Mouse (Mus musculus) hindbrain, embryonic 15.5 days (tissue): ENCODE data around the gene Gata3. TPM values are rescaled to one million over a fixed set of nuclear protein-coding genes. Genes with fewer than 3 reads are reported as not detected.

ENCODE experiments used
- ATAC-seq: fragments of 200-750 bp; cut with Nextera tagmentation; 2 replicates; pipeline ENCODE4 v1.8.0; 2017; ENCODE audit warnings: low read depth, moderate number of reproducible peaks, moderate TSS enrichment; ENCODE audit not compliant: low FRiP score
- H3K27ac ChIP-seq: fragments of 300-500 bp; sonication (generic); replicated peaks from 2 replicates; pipeline ENCODE4 v1.5.1; 2015; ENCODE audit warnings: mild to moderate bottlenecking, inconsistent platforms
- H3K27me3 ChIP-seq: fragments of 300-500 bp; sonication (generic); 2 replicates; pipeline ENCODE4 v1.6.1; 2015; ENCODE audit warnings: control low read depth, inconsistent platforms
- H3K36me3 ChIP-seq: fragments of 300-500 bp; sonication (generic); 2 replicates; pipeline ENCODE4 v1.6.1; 2015; ENCODE audit warnings: control low read depth, inconsistent platforms
- H3K4me1 ChIP-seq: fragments of 300-500 bp; sonication (generic); replicated peaks from 2 replicates; pipeline ENCODE4 v1.6.1; 2015; ENCODE audit warnings: control low read depth, inconsistent platforms
- H3K4me2 ChIP-seq: fragments of 300-500 bp; sonication (generic); 2 replicates; pipeline ENCODE4 v1.6.1; 2015; ENCODE audit warnings: moderate library complexity, mild to moderate bottlenecking, inconsistent platforms
- H3K4me3 ChIP-seq: fragments of 300-500 bp; sonication (generic); 2 replicates; pipeline ENCODE4 v1.5.1; 2015; ENCODE audit warnings: mild to moderate bottlenecking, inconsistent platforms
- H3K9ac ChIP-seq: fragments of 300-500 bp; sonication (generic); 2 replicates; pipeline ENCODE4 v1.6.1; 2015; ENCODE audit warnings: inconsistent platforms
- H3K9me3 ChIP-seq: fragments of 300-500 bp; sonication (generic); 2 replicates; pipeline ENCODE4 v1.6.1; 2016; ENCODE audit warnings: control low read depth, inconsistent platforms
- WGBS: fragments of 180-500 bp; shearing (Covaris S2); methylation state at CpG from one replicate; pipeline ENCODE4 v1.1.7; 2015; 5-methylcytosine and 5-hydroxymethylcytosine counted together
- polyA plus RNA-seq: library from polyadenylated mRNA; unstranded; fragments of >200 nt; fragmentation: Nextera tagmentation; extraction: Ambion mirVana; gene quantifications from 2 replicates; pipeline ENCODE4 v1.2.1, GENCODE M21; 2015

Gata3 gene
- polyA plus RNA-seq, result 28.8 and 32.3 TPM in 2 replicates

DNA sequence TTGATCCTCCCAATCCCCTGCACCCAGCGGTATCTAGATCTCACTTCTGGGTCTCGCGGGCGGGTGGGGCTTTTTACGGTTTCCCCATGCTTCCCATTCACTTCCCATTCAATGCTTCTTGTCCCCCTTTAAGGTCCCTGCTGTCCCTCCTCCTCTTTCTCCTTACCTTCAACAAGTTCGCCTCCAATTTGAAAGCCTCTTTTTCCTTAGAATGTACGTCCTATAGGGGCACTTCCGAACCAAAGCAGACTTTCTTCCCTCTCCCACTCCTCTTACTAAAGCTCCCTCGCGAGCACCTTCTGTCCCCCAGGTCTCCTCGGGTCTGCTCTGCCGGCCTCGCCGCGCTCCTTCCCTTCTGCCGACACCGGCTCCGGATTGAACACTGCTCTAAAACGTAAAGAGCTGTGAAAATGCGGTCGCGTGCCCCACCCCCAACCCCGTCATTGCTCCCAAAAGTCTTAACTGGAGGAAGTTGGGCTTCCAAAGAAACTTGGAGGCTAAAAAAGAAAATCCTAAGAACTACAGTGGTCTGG is at the start of gene Gata3:
Gene Gata3 (minus strand): TSS at position 384 of the 533 bp plus-strand sequence.
- Histone ChIP-seq H3K27ac (no peak within 1 kb of the TSS), H3K27me3 (peaks cover 85% of the 10 kb centered on the region), H3K4me2 (peak within 1 kb of the TSS; percentile 44), H3K9ac (no peak within 1 kb of the TSS), H3K36me3 (no peaks in the 10 kb centered on the region), H3K4me1 (0 out of 2 replicates have a peak, but pooled peaks cover 3% of the 10 kb centered on the region), H3K4me3 (peak within 1 kb of the TSS; percentile 22), H3K9me3 (no peaks in the 10 kb centered on the region)
- ATAC-seq, result no peak
- under 1% methylated on average over 23 of the region's 23 CpGs for WGBS

- 88% methylated on average over 4 of the region's 4 CpGs for WGBS
- H3K27me3 ChIP-seq, result no peaks in the 10 kb centered on the region
- H3K36me3 ChIP-seq, result no peaks in the 10 kb centered on the region
- no peaks in the 10 kb centered on the region for H3K4me1 ChIP-seq
- peak; percentile 45; the same call in 1 of the 2 replicates for ATAC-seq
- no peak overlapping the region for H3K4me3 ChIP-seq
- H3K4me2 ChIP-seq, result no peak overlapping the region
- H3K9me3 ChIP-seq, result no peaks in the 10 kb centered on the region
- H3K27ac ChIP-seq, result no peak overlapping the region
- H3K9ac ChIP-seq, result no peak overlapping the region
These were observed 49.4 kb upstream of the Gata3 start for GRCm38 (mm10) chr2:9939250-9939649.

GRCm38 (mm10) chr2:9935965-9936364 is 46.1 kb upstream of the Gata3 start:
- WGBS, result no CpG with 5 or more reads among the region's 1 CpGs
- no peak overlapping the region for H3K9ac ChIP-seq
- no peaks in the 10 kb centered on the region for H3K4me1 ChIP-seq
- ATAC-seq, result peak; percentile 27; the same call in 1 of the 2 replicates
- H3K27ac ChIP-seq, result no peak overlapping the region
- H3K36me3 ChIP-seq, result no peaks in the 10 kb centered on the region
- no peaks in the 10 kb centered on the region for H3K9me3 ChIP-seq
- no peak overlapping the region for H3K4me3 ChIP-seq
- H3K4me2 ChIP-seq, result no peak overlapping the region
- H3K27me3 ChIP-seq, result no peaks in the 10 kb centered on the region

GRCm38 (mm10) chr2:9926905-9927283 is 37.1 kb upstream of the Gata3 start:
- no peaks in the 10 kb centered on the region for H3K9me3 ChIP-seq
- H3K4me3 ChIP-seq, result no peak overlapping the region
- no peaks in the 10 kb centered on the region for H3K36me3 ChIP-seq
- no peak overlapping the region for H3K9ac ChIP-seq
- no peak overlapping the region for H3K4me2 ChIP-seq
- no peaks in the 10 kb centered on the region for H3K27me3 ChIP-seq
- ATAC-seq, result no peak
- 0 out of 2 replicates have a peak, but pooled peaks cover 5% of the 10 kb centered on the region for H3K4me1 ChIP-seq
- WGBS, result 70% methylated on average over 4 of the region's 4 CpGs
- 0 out of 2 replicates have a peak overlapping the region, but pooled peaks have one; percentile 25 for H3K27ac ChIP-seq

DNA sequence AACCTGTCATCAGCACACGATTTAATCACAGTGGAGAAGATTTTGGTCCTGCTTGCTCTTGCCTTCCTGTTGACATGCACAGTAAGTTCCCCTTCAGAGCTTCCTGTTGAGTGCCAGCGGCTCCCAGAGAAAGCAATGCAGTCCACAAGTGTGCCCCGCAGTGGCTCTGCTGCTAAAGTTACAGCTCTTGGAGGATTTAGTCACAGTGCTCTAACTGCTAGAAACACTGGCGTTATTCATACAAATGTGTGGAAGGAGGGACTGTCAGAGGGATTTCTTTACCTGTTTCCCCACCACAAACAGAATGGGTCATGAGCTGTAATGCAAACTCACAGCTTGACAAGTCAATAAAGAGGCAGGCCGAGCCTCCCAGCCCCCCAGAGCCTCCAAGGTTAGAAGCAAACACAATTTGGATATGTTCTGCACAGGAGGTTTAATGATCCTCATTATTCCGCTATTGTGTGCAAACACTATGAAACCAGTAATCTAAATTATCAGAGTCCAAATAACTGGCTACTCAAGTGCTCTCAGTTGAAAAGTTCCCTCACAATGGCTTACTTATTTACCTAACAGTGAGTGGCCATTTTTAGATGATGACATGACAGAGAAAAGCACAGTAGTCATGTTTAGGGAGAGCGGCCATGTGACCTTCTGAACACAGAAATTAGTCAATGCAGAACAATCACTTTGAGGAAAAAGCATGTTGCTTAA is 36.5 kb upstream of the Gata3 start:
- H3K36me3 ChIP-seq, result no peaks in the 10 kb centered on the region
- H3K4me2 ChIP-seq, result no peak overlapping the region
- whole genome bisulfite sequencing, result 49% methylated on average over 7 of the region's 7 CpGs
- H3K9ac ChIP-seq, result no peak overlapping the region
- no peak for ATAC-seq
- H3K4me3 ChIP-seq, result no peak overlapping the region
- 0 out of 2 replicates have a peak overlapping the region, but pooled peaks have one; percentile 35 for H3K27ac ChIP-seq
- H3K27me3 ChIP-seq, result no peaks in the 10 kb centered on the region
- H3K4me1 ChIP-seq, result 0 out of 2 replicates have a peak, but pooled peaks cover 5% of the 10 kb centered on the region
- H3K9me3 ChIP-seq, result no peaks in the 10 kb centered on the region

DNA sequence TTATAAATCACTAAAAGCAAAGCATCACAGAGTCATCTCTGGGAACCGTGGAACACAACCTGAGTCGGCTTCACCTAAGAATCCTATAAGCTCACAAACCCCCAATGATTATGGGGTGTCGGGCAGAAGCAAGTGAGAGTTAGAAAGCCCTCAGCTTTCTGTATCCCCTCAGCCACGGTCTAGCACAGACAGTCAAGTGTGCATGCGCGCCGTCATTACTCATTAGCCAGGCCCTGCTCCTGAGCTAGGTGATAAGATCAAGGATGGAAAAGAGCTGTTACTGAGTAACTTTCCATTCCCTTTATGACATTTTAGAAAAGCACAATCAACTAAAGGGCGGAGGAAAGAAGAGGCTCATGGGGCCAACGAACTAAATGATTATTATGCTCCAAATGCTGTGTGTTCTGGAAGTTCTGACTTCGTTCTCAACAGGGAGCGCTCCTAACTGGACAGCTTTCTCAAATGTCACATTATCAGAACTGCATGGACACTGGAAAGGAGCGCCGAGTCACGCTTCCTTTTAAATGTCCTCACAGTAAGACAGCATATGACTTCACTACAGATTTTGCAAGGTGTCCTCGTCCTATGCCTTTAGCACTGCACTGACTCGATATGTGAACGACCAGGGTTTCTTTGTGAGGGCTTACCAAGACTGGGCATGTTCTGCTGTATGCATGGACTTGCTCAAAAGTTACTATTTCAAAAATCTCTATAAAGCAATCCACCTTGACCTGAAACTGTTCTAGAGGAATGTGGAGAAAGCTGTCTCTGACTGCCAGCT is 29.0 kb upstream of the Gata3 start:
- Histone ChIP-seq H3K27ac (no peak overlapping the region), H3K9me3 (no peaks in the 10 kb centered on the region), H3K36me3 (peaks cover 12% of the 10 kb centered on the region; the same call in 1 of the 2 replicates), H3K27me3 (no peaks in the 10 kb centered on the region), H3K9ac (no peak overlapping the region), H3K4me1 (no peaks in the 10 kb centered on the region), H3K4me3 (no peak overlapping the region), H3K4me2 (no peak overlapping the region)
- WGBS, result 91% methylated on average over 17 of the region's 17 CpGs
- no peak for ATAC-seq

DNA sequence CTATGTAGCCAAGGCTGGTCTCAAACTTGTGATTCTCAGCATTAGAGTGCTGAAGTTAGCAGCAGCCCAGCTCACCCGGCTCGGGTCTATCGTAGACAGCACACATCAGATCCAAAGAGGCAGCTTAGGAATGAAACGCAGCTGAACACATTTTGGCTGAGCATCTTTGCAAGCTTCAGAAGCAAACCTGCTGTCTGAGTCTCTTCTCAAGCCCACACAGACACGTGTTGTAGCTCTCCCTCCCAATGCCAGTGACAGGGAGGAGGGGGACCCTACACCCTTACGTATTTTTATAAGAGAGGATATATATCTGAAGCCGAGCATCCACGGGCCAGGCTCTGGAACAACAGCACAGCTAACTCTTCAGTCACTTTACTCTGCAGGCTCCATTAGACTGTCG is 27.8 kb upstream of the Gata3 start:
- WGBS, result 93% methylated on average over 9 of the region's 9 CpGs
- no peak overlapping the region for H3K4me2 ChIP-seq

GRCm38 (mm10) chr2:9905995-9906394 is 16.2 kb upstream of the Gata3 start:
- WGBS, result 12% methylated on average over 11 of the region's 11 CpGs
- H3K4me3 ChIP-seq, result no peak overlapping the region
- H3K27me3 ChIP-seq, result peaks cover 10% of the 10 kb centered on the region; the same call in 1 of the 2 replicates
- 0 out of 2 replicates have a peak overlapping the region, but pooled peaks have one; percentile 12 for H3K4me2 ChIP-seq
- 0 out of 2 replicates have a peak, but pooled peaks cover 4% of the 10 kb centered on the region for H3K4me1 ChIP-seq
- no peaks in the 10 kb centered on the region for H3K9me3 ChIP-seq
- H3K9ac ChIP-seq, result no peak overlapping the region
- no peak overlapping the region for H3K27ac ChIP-seq
- no peak for ATAC-seq
- no peaks in the 10 kb centered on the region for H3K36me3 ChIP-seq

More for the DNA sequence above, 27.8 kb upstream of the Gata3 start:
- H3K9ac ChIP-seq, result no peak overlapping the region
- H3K4me1 ChIP-seq, result no peaks in the 10 kb centered on the region
- H3K27ac ChIP-seq, result no peak overlapping the region
- no peaks in the 10 kb centered on the region for H3K9me3 ChIP-seq
- no peak overlapping the region for H3K4me3 ChIP-seq
- no peak for ATAC-seq
- peaks cover 12% of the 10 kb centered on the region; the same call in 1 of the 2 replicates for H3K36me3 ChIP-seq
- H3K27me3 ChIP-seq, result no peaks in the 10 kb centered on the region

- H3K9me3 ChIP-seq, result no peaks in the 10 kb centered on the region
- ATAC-seq, result no peak
- H3K27ac ChIP-seq, result no peak overlapping the region
- WGBS, result 73% methylated on average over 14 of the region's 14 CpGs
- H3K9ac ChIP-seq, result no peak overlapping the region
- no peaks in the 10 kb centered on the region for H3K36me3 ChIP-seq
- H3K4me2 ChIP-seq, result no peak overlapping the region
- peaks cover 22% of the 10 kb centered on the region for H3K27me3 ChIP-seq
- 0 out of 2 replicates have a peak, but pooled peaks cover 4% of the 10 kb centered on the region for H3K4me1 ChIP-seq
- no peak overlapping the region for H3K4me3 ChIP-seq
These were observed 14.2 kb upstream of the Gata3 start for GRCm38 (mm10) chr2:9903854-9904560.

DNA sequence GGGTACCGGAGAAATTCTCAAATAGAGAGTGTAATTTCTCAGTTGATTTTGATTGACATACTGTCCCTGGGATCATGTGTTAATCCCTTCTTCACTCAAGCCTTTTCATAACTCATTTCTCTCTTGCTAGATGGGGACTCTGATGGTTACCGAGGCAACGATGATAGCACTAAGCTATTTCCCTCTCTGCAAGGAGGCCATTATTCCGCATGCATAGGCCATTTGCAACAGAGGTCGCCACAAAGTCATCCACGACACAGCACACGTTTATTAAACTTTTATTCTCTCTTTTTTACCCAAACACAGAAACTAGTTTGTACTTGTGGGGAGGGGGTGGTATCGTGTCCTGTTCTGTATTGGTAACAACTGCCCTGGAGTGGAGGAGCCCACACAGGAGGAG is 8.0 kb upstream of the Gata3 start:
- no peak for ATAC-seq
- no peaks in the 10 kb centered on the region for H3K36me3 ChIP-seq
- no peak overlapping the region for H3K27ac ChIP-seq
- H3K4me3 ChIP-seq, result no peak overlapping the region
- no peak overlapping the region for H3K4me2 ChIP-seq
- H3K9me3 ChIP-seq, result no peaks in the 10 kb centered on the region
- H3K27me3 ChIP-seq, result peaks cover 71% of the 10 kb centered on the region
- H3K9ac ChIP-seq, result no peak overlapping the region
- peaks cover 10% of the 10 kb centered on the region; the same call in 1 of the 2 replicates for H3K4me1 ChIP-seq
- WGBS, result 3% methylated on average over 8 of the region's 8 CpGs

GRCm38 (mm10) chr2:9896097-9896770 is 6.4 kb upstream of the Gata3 start:
- Histone ChIP-seq H3K4me2 (peak overlapping the region; percentile 20), H3K27me3 (peaks cover 80% of the 10 kb centered on the region)

More at GRCm38 (mm10) chr2:9896097-9896770, 6.4 kb upstream of the Gata3 start:
- Histone ChIP-seq H3K4me1 (peaks cover 10% of the 10 kb centered on the region; the same call in 1 of the 2 replicates), H3K36me3 (no peaks in the 10 kb centered on the region), H3K9ac (no peak overlapping the region), H3K9me3 (no peaks in the 10 kb centered on the region), H3K27ac (no peak overlapping the region), H3K4me3 (peak overlapping the region; percentile 6; the same call in 1 of the 2 replicates)
- under 1% methylated on average over 22 of the region's 22 CpGs for WGBS
- no peak for ATAC-seq
